27 mouse cellular contexts compared by ENCODE assay signal in the genomic region with DNA sequence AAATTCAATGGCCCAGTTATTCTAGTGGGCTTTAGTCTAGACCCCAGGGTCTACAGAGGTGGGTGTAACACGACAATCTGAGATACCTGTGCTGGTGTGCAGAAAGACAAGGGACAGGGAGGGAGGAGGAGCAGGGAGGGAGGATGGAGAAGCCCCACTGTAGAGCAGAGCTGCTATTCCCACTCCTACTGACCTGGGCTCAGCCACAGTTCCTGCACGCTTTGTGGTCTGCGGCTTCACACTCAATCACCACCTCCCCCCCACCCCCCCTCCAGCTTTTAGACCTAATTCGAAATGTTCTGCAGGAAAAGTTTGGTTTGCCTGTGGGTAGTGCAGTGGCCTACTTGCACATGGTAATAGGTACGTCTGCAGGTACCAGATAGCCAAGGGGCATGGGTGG.
DNase-seq lines count a peak whose midpoint lies in the region; ATAC-seq lines count a peak whose summit lies in the region.
"Had no signal": no experiment of that assay in that cellular context is flagged by ENCODE, and none has a peak within 500 bp of the region (broad histone marks: within the 10 kb centered on the region; RNA-seq: fewer than 3 reads in every experiment).

No protein-coding gene starts in this region.

- DNase-seq in heart, embryonic 10.5 days (ENCODE audit: low spot score) = peak; percentile 35
- DNase-seq in heart, adult 9 months (ENCODE audit: low spot score in 2 of 2) = no peak
- DNase-seq in 416B (ENCODE audit: low read depth) = peak; percentile 10
- DNase-seq in kidney, postnatal 4 days = no peak
- no peak for DNase-seq in kidney, postnatal 10 days
- DNase-seq: adrenal gland, adult 8-10 months; adrenal gland, postnatal 25 days; cerebellum, adult 11-12 months; cerebellum, adult 8-10 months; cerebellum, postnatal 10 days; cerebellum, postnatal 36 days; gastrocnemius, postnatal 10 days; gastrocnemius, postnatal 36 days; heart, adult 2 months; heart, postnatal 14 days; heart, postnatal 4 days; kidney, adult 18-20 months had no signal

- ATAC-seq in common myeloid progenitor, adult 5-6 weeks (replicated peaks; ENCODE audit: low read depth, poor library complexity, severe bottlenecking) = peak; percentile 68
- peak; percentile 54 for ATAC-seq in megakaryocyte progenitor cell, adult 5-6 weeks (replicated peaks; ENCODE audit: poor library complexity)
- ATAC-seq: activated CD4-positive, CD25-positive, alpha-beta regulatory T cell, adult 4 months; forebrain, embryonic 15.5 days; hindbrain, embryonic 16.5 days; inflammation-experienced regulatory T-cells, adult 6 months; intestine, embryonic 16.5 days had no signal

- 68% methylated on average over 5 of the region's 5 CpGs for WGBS in heart, embryonic 10.5 days

- H3K4me1 ChIP-seq in heart, embryonic 10.5 days = peaks cover 12% of the 10 kb centered on the region; the same call in 1 of the 2 replicates
- H3K4me1 ChIP-seq: hindbrain, embryonic 12.5 days had no signal

- H3K27me3 ChIP-seq in heart, embryonic 10.5 days (ENCODE audit: insufficient read depth, poor library complexity, severe bottlenecking) = no peaks in the 10 kb centered on the region
- H3K27me3 ChIP-seq: forebrain, embryonic 12.5 days; forebrain, embryonic 15.5 days; heart, embryonic 13.5 days; hindbrain, embryonic 12.5 days had no signal

- no peaks in the 10 kb centered on the region for H3K36me3 ChIP-seq in heart, embryonic 10.5 days
- H3K36me3 ChIP-seq: forebrain, embryonic 12.5 days; forebrain, embryonic 15.5 days; heart, embryonic 13.5 days; hindbrain, embryonic 12.5 days had no signal

- no peak overlapping the region for H3K27ac ChIP-seq in heart, embryonic 10.5 days
- H3K27ac ChIP-seq: forebrain, embryonic 12.5 days; forebrain, embryonic 15.5 days; heart, adult 2 months; heart, embryonic 13.5 days; hindbrain, embryonic 12.5 days had no signal

- H3K9me3 ChIP-seq in heart, embryonic 10.5 days = no peaks in the 10 kb centered on the region
- H3K9me3 ChIP-seq: forebrain, embryonic 12.5 days; forebrain, embryonic 15.5 days; heart, embryonic 13.5 days; hindbrain, embryonic 12.5 days had no signal

- no peak overlapping the region for H3K4me3 ChIP-seq in heart, embryonic 10.5 days
- H3K4me3 ChIP-seq: forebrain, embryonic 12.5 days; forebrain, embryonic 15.5 days; heart, adult 2 months; heart, embryonic 13.5 days; hindbrain, embryonic 12.5 days had no signal

Comparison
In these comparisons a context has a peak if more than half of its experiments do, and no peak if none do; other contexts are left out.
1. DNase-seq: peak in heart, embryonic 10.5 days (single experiment) and 416B (single experiment); none in heart, adult 9 months (0 of 2), kidney, postnatal 4 days (0 of 2) and kidney, postnatal 10 days (single experiment).